Mouse (Mus musculus) G1E (cell line): ENCODE results near the gene Ncan.

Source experiments
- CTCF ChIP-seq: IDR thresholded peaks from 2 replicates; pipeline ENCODE4 v1.5.1; 2012; ENCODE audit warnings: low read depth, low read length, inconsistent platforms, mixed read lengths
- GATA1 ChIP-seq: IDR thresholded peaks from 2 replicates; pipeline ENCODE4 v1.6.1; 2012; ENCODE audit warnings: borderline replicate concordance, low read length, inconsistent platforms, mixed read lengths

DNA sequence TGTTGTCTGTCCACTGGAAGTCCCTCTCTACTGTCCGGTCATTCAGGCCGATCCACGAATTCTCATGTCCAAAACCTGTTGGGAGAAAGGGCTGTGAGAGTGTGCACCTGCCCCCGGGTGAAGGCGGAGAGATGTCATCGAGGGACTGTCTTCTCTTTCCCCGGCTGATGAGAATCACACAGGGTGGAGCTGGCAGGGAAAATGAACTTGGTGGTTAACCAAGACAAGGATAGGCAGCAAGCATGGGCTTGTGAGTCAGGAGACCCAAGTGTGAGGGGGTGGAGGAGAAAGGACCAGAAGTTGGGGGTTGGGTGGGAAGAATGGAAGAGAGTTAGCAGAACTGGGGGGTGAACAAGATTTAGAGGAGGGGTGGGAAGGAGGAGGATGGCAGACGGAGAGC lies 20.4 kb downstream of the Ncan start:
- TF ChIP-seq CTCF, result no peak
- no peak for TF ChIP-seq GATA1
